Mouse (Mus musculus) embryonic facial prominence, embryonic 11.5 days (tissue): ENCODE measurements at regions not wholly inside any gene's neighbourhood (a gene's known extent, or its start where the extent isn't known, plus 50 kb on each side); places are given as distances from the start of the nearest gene placed in this dataset.

Source experiments
- ATAC-seq: fragments of 200-750 bp; cut with Nextera tagmentation; replicated peaks from 2 replicates; pipeline ENCODE4 v1.8.0; 2017; ENCODE audit warnings: low read depth; ENCODE audit not compliant: insufficient number of reproducible peaks, low FRiP score, low TSS enrichment
- DNase-seq: peaks from one replicate; pipeline ENCODE4 v3.0.0-alpha.2; 2015; ENCODE audit warnings: low spot score
- H3K27ac ChIP-seq: fragments of 300-500 bp; sonication (generic); replicated peaks from 2 replicates; pipeline ENCODE4 v1.5.1; 2014; ENCODE audit warnings: mild to moderate bottlenecking, low read depth, low read length, control low read depth
- H3K27me3 ChIP-seq: fragments of 300-500 bp; sonication (generic); 2 replicates; pipeline ENCODE4 v1.6.1; 2014; ENCODE audit warnings: mild to moderate bottlenecking, low read length, moderate library complexity, mixed read lengths; ENCODE audit not compliant: control insufficient read depth, insufficient read depth
- H3K36me3 ChIP-seq: fragments of 300-500 bp; sonication (generic); replicated peaks from 2 replicates; pipeline ENCODE4 v1.6.1; 2014; ENCODE audit warnings: low read depth, mild to moderate bottlenecking, low read length, moderate library complexity, mixed read lengths; ENCODE audit not compliant: control insufficient read depth, insufficient read depth
- H3K4me1 ChIP-seq: fragments of 300-500 bp; sonication (generic); 2 replicates; pipeline ENCODE4 v1.6.1; 2014; ENCODE audit warnings: low read length, mixed read lengths; ENCODE audit not compliant: control insufficient read depth, insufficient read depth
- H3K4me2 ChIP-seq: fragments of 300-500 bp; sonication (generic); 2 replicates; pipeline ENCODE4 v1.6.1; 2014; ENCODE audit warnings: low read depth, mild to moderate bottlenecking, control low read depth, low read length, moderate library complexity
- H3K4me3 ChIP-seq: fragments of 300-500 bp; sonication (generic); 2 replicates; pipeline ENCODE4 v1.5.1; 2014; ENCODE audit warnings: low read depth, low read length, control low read depth
- H3K9ac ChIP-seq: fragments of 300-500 bp; sonication (generic); replicated peaks from 2 replicates; pipeline ENCODE4 v1.6.1; 2014; ENCODE audit warnings: mild to moderate bottlenecking, control low read depth, low read length
- H3K9me3 ChIP-seq: fragments of 300-500 bp; sonication (generic); replicated peaks from 2 replicates; pipeline ENCODE4 v1.6.1; 2016; ENCODE audit warnings: mild to moderate bottlenecking, low read length, inconsistent platforms, mixed read lengths; ENCODE audit not compliant: control insufficient read depth
- WGBS: fragments of 180-500 bp; shearing (Covaris S2); extraction: QIAGEN DNeasy Blood & Tissue Kit; methylation state at CpG from one replicate; pipeline ENCODE4 v1.1.7; 2014; 5-methylcytosine and 5-hydroxymethylcytosine counted together

DNA sequence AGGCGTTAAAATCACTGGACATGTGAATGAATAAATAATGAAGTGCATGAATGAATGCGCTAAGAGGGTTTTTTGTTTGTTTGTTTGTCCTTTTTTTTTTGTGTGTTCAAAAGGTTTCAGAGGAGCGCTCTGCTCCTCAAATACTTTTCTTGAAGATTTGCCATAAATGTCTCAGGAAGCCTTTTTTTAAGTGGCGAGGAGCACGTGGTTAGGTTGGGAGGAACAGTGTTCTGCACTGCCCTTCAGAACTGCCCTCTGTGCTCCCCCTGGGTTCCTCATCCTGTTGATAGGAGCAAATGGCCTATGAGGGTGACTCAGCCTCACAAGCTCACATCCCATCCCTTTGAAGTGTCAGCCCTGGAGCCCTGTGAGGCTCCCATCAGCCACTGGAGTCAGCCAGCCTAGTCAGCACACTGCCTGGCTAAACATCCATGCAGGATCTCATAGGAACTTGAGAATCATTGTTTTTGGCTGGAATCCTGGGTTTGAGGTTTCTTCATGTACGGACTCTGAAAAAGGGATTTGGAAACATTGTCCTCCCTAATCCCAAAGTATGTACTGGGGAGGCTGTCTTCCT, 87.9 kb upstream of the Jag1 start:
- Histone ChIP-seq H3K27ac (no peak overlapping the region), H3K36me3 (no peaks in the 10 kb centered on the region), H3K9ac (no peak overlapping the region), H3K27me3 (no peaks in the 10 kb centered on the region), H3K4me3 (no peak overlapping the region), H3K4me2 (no peak overlapping the region), H3K4me1 (no peaks in the 10 kb centered on the region), H3K9me3 (no peaks in the 10 kb centered on the region)
- WGBS, result 81% methylated on average over 6 of the region's 6 CpGs
- no peak for ATAC-seq
- DNase-seq, result no peak

DNA sequence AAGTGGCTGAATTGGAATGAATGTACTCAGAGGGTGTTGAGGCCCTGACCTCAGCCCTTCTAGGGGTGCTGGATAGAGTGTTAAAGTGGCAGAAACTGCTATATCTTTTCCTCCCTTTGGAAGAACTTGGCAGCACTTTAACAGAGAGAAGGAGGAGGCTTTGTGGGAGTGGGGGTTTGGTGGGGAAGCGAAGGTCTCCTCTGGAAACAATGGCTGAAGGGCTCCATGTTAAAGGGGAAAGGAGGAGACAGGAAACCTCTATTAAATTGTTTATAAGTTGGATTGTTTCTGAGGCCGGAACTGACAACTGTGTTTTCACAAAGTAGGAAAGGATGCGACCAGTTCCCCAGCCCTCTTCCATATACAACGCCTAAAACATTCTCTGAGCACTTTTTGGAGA, 83.7 kb upstream of the Jag1 start:
- 88% methylated on average over 4 of the region's 4 CpGs for WGBS
- no peaks in the 10 kb centered on the region for H3K27me3 ChIP-seq
- H3K36me3 ChIP-seq, result no peaks in the 10 kb centered on the region
- no peak overlapping the region for H3K9ac ChIP-seq
- DNase-seq (no peak), ATAC-seq (no peak)
- H3K9me3 ChIP-seq, result no peaks in the 10 kb centered on the region
- H3K4me2 ChIP-seq, result no peak overlapping the region
- H3K4me3 ChIP-seq, result no peak overlapping the region
- no peak overlapping the region for H3K27ac ChIP-seq
- no peaks in the 10 kb centered on the region for H3K4me1 ChIP-seq

DNA sequence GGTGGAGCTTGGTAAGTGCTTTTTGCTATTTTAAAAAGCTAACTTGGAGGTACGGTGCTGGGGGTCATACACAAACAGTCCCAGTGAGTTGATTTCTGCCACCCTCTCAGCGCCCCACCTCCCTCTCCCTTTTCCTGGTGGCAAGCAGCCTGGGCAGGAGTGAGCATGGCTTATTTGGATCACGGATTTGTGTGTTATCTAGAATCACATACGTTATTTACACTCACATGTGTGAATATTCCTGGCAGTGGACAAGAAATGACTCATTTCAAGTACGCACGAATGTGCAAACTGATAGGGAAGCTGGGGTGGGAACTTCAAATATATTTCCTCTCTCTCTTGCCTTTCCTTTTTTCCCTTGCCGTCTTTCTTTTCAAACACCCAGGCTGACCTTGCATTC, 75.7 kb upstream of the Jag1 start:
- 69% methylated on average over 7 of the region's 7 CpGs for WGBS
- Histone ChIP-seq H3K36me3 (no peaks in the 10 kb centered on the region), H3K4me2 (no peak overlapping the region), H3K4me3 (no peak overlapping the region), H3K27ac (no peak overlapping the region), H3K9ac (no peak overlapping the region), H3K9me3 (no peaks in the 10 kb centered on the region), H3K27me3 (no peaks in the 10 kb centered on the region), H3K4me1 (no peaks in the 10 kb centered on the region)
- ATAC-seq (no peak), DNase-seq (no peak)

- WGBS, result 59% methylated on average over 1 of the region's 1 CpGs
- ATAC-seq, result no peak; the same call in 1 of the 2 replicates
- no peaks in the 10 kb centered on the region for H3K36me3 ChIP-seq
These were observed 52.7 kb upstream of the Jag1 start for GRCm38 (mm10) chr2:137169176-137169575.

DNA sequence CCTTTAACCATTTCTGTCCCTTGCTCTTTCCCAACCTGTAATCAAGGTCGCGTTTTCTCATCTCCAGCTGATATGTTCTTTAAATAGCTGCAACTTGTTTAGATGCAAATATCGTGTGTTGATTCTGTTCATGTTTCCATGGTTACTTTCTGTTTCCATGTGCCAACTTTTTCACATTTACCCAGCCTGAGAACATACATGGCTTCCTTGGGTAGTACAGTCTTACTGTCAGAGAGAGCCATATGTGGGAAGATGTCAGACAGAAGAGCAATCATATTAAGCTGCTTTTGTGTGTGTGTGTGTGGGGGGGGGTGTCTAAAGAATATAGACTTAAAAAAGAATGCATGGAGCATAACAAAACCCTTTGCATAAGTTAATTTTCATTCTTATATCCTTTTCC, 52.2 kb upstream of the Jag1 start:
- DNase-seq (no peak), ATAC-seq (no peak)
- Histone ChIP-seq H3K9me3 (no peaks in the 10 kb centered on the region), H3K9ac (no peak overlapping the region), H3K27me3 (no peaks in the 10 kb centered on the region), H3K4me2 (no peak overlapping the region), H3K27ac (no peak overlapping the region), H3K4me3 (no peak overlapping the region), H3K36me3 (no peaks in the 10 kb centered on the region), H3K4me1 (no peaks in the 10 kb centered on the region)
- WGBS, result 91% methylated on average over 3 of the region's 3 CpGs

More at GRCm38 (mm10) chr2:137169176-137169575, 52.7 kb upstream of the Jag1 start:
- no peak overlapping the region for H3K4me3 ChIP-seq
- H3K4me2 ChIP-seq, result no peak overlapping the region
- H3K4me1 ChIP-seq, result no peaks in the 10 kb centered on the region
- no peak for DNase-seq
- no peak overlapping the region for H3K27ac ChIP-seq
- no peaks in the 10 kb centered on the region for H3K27me3 ChIP-seq
- no peak overlapping the region for H3K9ac ChIP-seq
- H3K9me3 ChIP-seq, result no peaks in the 10 kb centered on the region
